Mouse (Mus musculus) hematopoietic multipotent progenitor cell, adult 10-12 weeks (in vitro differentiated cells): ENCODE results near the gene Snrnp25. TPM values are rescaled to one million over a fixed set of nuclear protein-coding genes. Genes with fewer than 3 reads are reported as not detected.

Experiments
- polyA plus RNA-seq: library from polyadenylated mRNA; stranded (reverse); fragments of >175 nt; gene quantifications from 2 replicates; pipeline ENCODE4 v1.2.3, GENCODE M21; 2012; ENCODE audit warnings: low replicate concordance

The Snrnp25 gene
- 33.0 and 40.8 TPM in 2 replicates for polyA plus RNA-seq

DNA sequence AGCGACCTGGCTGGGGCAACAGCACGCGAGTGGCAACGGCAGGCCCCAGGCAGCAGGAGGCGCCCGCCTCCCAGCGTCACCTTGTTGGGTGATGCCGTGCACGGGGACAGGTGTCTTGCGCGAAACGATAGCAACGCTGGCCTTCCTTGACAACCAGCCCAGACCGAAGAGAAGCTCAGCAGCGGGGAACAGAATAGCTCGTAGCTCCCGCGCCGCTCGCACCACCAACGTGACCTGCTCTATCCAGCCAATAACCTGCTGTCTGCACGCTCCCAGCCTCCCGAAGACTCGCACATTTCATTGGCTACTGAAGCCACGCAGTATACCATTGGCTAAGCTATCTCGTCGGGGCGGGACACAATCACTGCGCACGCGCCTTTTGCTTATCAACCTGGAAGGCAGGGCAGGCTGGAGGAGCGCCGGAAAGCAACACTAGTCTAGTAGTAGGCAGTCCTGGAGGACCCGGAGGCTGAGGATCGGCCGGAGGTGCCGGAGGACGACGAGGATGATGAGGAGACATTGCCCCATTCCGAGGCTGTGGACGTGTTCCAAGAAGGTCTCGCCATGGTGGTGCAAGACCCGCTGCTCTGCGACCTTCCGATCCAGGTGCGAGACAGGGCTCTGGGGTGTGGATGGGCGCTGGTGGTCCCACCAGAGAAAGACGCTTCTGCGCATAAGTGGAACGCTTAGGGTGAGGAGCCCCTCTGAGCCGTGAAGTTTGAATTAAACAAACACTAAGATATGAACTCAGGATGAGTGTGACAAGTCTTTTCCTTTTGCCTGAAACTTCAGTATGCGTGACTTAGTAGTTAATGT, at the start of gene Snrnp25:
Gene Snrnp25, plus strand, starts transcription at position 358 of the 816 bp plus-strand sequence.

DNA sequence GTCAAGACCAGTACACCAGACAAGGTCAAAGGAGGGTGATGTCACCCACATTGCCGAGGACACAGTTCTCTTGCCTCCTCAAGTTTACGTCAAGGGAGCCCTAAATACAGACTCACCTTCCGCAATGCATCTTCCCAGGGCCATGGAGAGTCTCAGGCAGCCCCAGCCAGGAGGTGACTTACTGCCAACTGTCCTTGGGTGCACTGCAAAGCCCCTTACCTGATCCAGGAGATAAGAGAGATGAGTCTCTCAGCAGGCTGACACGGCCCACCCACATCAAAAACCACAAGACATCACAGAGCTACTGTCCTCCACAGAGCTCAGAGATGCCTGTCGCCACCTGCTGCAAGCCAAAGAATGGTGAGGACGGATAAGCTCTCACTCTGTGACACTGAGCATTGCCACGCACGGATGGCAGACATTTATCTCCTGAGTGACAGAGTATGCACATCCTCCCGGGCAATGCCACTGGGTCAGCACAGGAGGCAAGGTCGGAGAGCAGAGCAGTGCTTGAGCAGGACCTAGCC, 5.1 kb upstream of the Snrnp25 start, which contains the start of gene Il9r:
Gene Il9r, minus strand, starts transcription at position 205 of the 527 bp plus-strand sequence.

DNA sequence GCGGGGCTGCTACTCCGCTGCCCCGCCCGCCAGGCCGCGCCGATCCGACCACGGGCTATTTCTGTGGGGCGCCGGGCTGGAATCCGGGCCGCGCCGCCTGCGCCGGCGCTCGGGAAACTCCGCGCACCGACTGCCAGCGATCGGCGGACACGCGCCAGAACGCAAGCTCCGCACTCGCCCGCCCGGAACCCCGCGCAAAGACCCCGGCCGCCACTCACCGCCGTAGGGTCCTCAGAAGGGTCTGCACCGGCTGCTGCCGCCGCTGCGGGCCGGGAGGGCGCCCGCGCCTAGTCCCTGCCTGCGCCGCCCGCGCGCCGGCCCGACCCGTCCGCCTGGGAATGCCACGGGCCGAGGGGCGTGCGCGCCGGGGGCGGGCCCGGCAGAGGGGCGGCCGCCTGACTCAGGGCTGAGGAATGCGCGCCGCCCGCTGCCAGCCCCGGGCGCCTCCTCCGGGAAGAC, 16.8 kb downstream of the Snrnp25 start, which contains the start of gene Rhbdf1:
Gene Rhbdf1, minus strand, starts transcription at position 350 of the 459 bp plus-strand sequence.

DNA sequence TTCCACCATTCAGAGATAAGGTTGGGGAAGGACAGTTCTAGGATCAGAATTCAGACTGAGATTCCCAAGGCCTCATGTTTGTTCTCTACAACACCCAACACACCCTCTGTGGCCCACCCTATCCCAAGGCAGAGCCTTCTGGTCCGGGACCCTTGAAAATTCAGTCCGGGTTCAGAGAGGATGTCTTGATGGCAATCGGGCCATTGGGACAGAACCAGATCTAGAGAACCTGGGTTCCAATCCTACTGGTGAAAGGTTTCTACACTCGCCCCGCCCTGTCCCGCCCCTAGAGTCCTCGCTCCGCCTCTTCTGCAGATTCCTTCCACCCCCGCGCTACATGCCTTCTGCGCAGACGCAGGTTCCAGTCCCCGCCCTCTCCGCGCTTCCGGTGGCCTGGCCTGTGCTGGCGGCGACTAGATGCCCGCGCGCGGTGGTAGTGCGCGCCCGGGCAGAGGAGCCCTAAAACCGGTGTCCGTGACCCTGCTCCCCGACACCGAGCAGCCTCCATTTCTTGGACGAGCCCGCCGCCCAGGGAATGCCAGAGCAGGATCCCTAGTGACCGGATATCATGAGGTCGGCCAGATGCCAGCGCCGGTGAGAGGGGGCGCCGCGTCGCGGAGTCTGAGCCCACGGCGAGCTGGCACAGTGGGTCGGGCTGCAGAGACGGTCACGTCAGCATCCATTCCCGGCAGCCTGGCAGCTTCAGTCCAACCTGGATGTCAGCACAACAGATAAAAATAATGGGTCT, 21.1 kb downstream of the Snrnp25 start, which contains the start of gene Mpg:
Gene Mpg, plus strand, starts transcription at position 382 of the 748 bp plus-strand sequence.

Other genes with a start within 250 kb of the Snrnp25 start
- gene 4930524B15Rik, start 239.8 kb upstream of the Snrnp25 start, polyA plus RNA-seq, result not detected in 2 replicates
- gene Nsg2, start 205.0 kb upstream of the Snrnp25 start, polyA plus RNA-seq, result 2.4 and 4.3 TPM in 2 replicates
- gene Il9r, start 5.1 kb upstream of the Snrnp25 start, polyA plus RNA-seq, result 39.5 and 46.9 TPM in 2 replicates
- 21.9 and 70.6 TPM in 2 replicates for gene Rhbdf1, start 16.9 kb downstream of the Snrnp25 start, polyA plus RNA-seq
- 13.0 and 16.3 TPM in 2 replicates for gene Mpg, start 21.1 kb downstream of the Snrnp25 start, polyA plus RNA-seq
- gene Nprl3, start 62.3 kb downstream of the Snrnp25 start, polyA plus RNA-seq, result 41.3 and 84.5 TPM in 2 replicates
- gene Hba-x, start 71.0 kb downstream of the Snrnp25 start, polyA plus RNA-seq, result not detected in 2 replicates
- gene Hba-a1, start 78.1 kb downstream of the Snrnp25 start, polyA plus RNA-seq, result 75,416 and 82,734 TPM in 2 replicates
- gene Hbq1b, start 81.5 kb downstream of the Snrnp25 start, polyA plus RNA-seq, result 4.1 TPM in 1 of 2 replicates, not detected in the other
- 46,420 and 53,866 TPM in 2 replicates for gene Hba-a2, start 91.1 kb downstream of the Snrnp25 start, polyA plus RNA-seq
- 0.55 TPM in 1 of 2 replicates, not detected in the other for gene Hbq1a, start 94.7 kb downstream of the Snrnp25 start, polyA plus RNA-seq
- 0.85 and 0.94 TPM in 2 replicates for gene Sh3pxd2b, start 142.4 kb downstream of the Snrnp25 start, polyA plus RNA-seq
- 4.9 and 6.0 TPM in 2 replicates for gene Ubtd2, start 250.0 kb downstream of the Snrnp25 start, polyA plus RNA-seq